Mouse (Mus musculus): ENCODE measurements around the gene Vps35l. TPM values are rescaled to one million over a fixed set of nuclear protein-coding genes. Genes with fewer than 3 reads are reported as not detected.

The Vps35l gene
- polyA plus RNA-seq, 1 experiment from 2014 or later, result 67.0 TPM

DNA sequence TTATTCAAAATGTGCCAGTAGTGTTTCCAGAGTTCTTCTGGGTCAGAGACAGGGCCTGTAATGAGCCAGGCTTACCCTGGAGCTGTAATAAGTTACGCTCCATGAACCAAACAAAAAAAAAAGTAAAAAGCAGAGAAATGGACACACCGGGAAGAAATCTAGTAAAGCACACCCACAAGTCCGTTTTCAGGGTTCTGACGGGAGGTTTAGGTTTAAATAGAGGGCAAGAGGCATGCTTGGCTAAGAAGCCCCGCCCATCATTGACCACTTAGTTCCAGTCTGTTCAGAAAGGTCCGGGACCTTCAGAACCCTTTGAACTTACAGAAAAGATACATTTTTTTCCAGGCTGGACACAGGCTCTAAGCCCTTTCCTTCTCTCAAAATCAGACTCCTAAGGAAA lies 34.0 kb upstream of the Vps35l start:
- Histone ChIP-seq H3K36me3 (ENCODE audit: control insufficient read depth, insufficient read depth, low read length) (no peaks in the 10 kb centered on the region), H3K27ac (ENCODE audit: low read length) (peak overlapping the region; percentile 91), H3K9ac (ENCODE audit: low read length) (peak overlapping the region; percentile 85)

DNA sequence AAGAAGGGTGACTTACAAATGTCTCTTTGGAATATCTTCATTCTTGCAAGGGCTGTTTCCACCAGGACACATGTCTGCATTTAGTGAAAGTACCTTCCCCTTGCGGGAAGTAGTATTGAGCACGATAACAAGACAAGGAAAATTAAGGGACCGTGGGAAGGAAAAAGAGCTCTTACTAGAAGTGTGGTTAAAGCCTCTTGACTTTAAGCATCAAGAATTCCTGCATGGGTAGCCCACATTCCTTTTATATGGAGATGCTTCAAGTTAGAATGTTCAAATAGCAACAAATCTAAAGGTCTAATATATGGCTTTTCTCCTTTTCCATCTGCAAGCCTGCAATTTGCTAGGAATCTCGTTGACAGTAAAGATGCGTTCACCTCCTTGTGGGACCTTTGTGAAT lies 33.5 kb upstream of the Vps35l start:
- Histone ChIP-seq H3K27ac (ENCODE audit: low read length) (peak overlapping the region; percentile 91), H3K4me3 (ENCODE audit: low read length) (no peak overlapping the region), H3K27me3 (ENCODE audit: control insufficient read depth, insufficient read depth, low read depth, low read length) (no peaks in the 10 kb centered on the region), H3K9me3 (ENCODE audit: control insufficient read depth, low read length) (no peaks in the 10 kb centered on the region), H3K9ac (ENCODE audit: low read length) (no peak overlapping the region), H3K4me2 (ENCODE audit: low read depth, low read length) (peak overlapping the region; percentile 89; the same call in 1 of the 2 replicates), H3K36me3 (ENCODE audit: control insufficient read depth, insufficient read depth, low read length) (no peaks in the 10 kb centered on the region), H3K4me1 (replicated peaks; ENCODE audit: control insufficient read depth, insufficient read depth, low read length) (peaks cover 21% of the 10 kb centered on the region)
- whole genome bisulfite sequencing, result 78% methylated on average over 5 of the region's 5 CpGs
- no peak for ATAC-seq (ENCODE audit: low read depth)

More for the DNA sequence above, 34.0 kb upstream of the Vps35l start:
- H3K4me1 ChIP-seq (replicated peaks; ENCODE audit: control insufficient read depth, insufficient read depth, low read length), result peaks cover 21% of the 10 kb centered on the region
- H3K9me3 ChIP-seq (ENCODE audit: control insufficient read depth, low read length), result no peaks in the 10 kb centered on the region
- WGBS, result 29% methylated on average over 6 of the region's 6 CpGs
- peak overlapping the region; percentile 89 for H3K4me2 ChIP-seq (ENCODE audit: low read depth, low read length)
- peak; percentile 5; the same call in 1 of the 2 replicates for ATAC-seq (ENCODE audit: low read depth)
- H3K4me3 ChIP-seq (ENCODE audit: low read length), result peak overlapping the region; percentile 83
- no peaks in the 10 kb centered on the region for H3K27me3 ChIP-seq (ENCODE audit: control insufficient read depth, insufficient read depth, low read depth, low read length)

DNA sequence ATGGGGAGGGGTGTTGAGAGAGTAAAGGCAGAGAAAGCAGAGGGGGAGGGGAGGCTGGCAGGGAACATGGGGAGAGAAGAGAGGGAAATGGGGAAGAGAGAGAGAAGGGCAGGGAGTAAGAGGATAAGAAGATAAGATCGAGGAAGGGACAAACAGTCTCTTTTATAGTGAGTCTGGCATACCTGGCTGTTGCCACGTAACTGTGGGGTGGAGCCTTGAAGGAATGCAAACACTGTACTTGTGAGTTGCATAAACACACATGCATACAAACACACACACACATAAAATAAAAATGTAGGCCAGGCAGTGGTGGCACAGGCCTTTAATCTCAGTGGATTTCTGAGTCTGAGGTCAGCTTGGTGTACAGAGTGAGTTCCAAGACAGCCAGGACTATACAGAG lies 32.8 kb upstream of the Vps35l start:
- no peak overlapping the region for H3K4me2 ChIP-seq (ENCODE audit: low read depth, low read length)
- H3K36me3 ChIP-seq (ENCODE audit: control insufficient read depth, insufficient read depth, low read length), result no peaks in the 10 kb centered on the region
- H3K9ac ChIP-seq (ENCODE audit: low read length), result no peak overlapping the region
- peak overlapping the region; percentile 0; the same call in 1 of the 2 replicates for H3K27ac ChIP-seq (ENCODE audit: low read length)
- WGBS, result 61% methylated on average over 2 of the region's 2 CpGs
- no peak overlapping the region for H3K4me3 ChIP-seq (ENCODE audit: low read length)
- H3K4me1 ChIP-seq (replicated peaks; ENCODE audit: control insufficient read depth, insufficient read depth, low read length), result peaks cover 21% of the 10 kb centered on the region
- no peaks in the 10 kb centered on the region for H3K9me3 ChIP-seq (ENCODE audit: control insufficient read depth, low read length)
- no peak for ATAC-seq (ENCODE audit: low read depth)
- no peaks in the 10 kb centered on the region for H3K27me3 ChIP-seq (ENCODE audit: control insufficient read depth, insufficient read depth, low read depth, low read length)

DNA sequence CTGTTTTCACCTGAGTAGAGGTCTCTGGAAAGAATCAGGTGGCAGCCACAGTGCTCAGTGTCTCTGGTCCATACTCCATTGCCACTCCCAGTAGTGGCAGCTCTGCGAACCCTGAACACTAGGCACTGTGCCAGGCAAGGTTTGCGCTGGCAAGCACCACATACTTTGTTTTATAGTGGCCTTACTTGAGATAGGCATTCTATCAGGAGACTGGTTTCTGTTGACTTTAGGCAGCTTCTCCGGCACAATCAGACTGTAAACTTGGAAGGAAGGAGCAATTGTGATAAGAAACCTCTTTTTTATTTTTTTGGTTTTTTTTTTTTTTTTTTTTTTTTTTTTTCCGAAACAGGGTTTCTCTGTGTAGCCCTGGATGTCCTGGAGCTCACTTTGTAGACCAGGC lies 32.0 kb upstream of the Vps35l start:
- H3K36me3 ChIP-seq (ENCODE audit: control insufficient read depth, insufficient read depth, low read length), result no peaks in the 10 kb centered on the region
- peak overlapping the region; percentile 36 for H3K27ac ChIP-seq (ENCODE audit: low read length)
- H3K27me3 ChIP-seq (ENCODE audit: control insufficient read depth, insufficient read depth, low read depth, low read length), result no peaks in the 10 kb centered on the region
- no peaks in the 10 kb centered on the region for H3K9me3 ChIP-seq (ENCODE audit: control insufficient read depth, low read length)
- H3K4me1 ChIP-seq (replicated peaks; ENCODE audit: control insufficient read depth, insufficient read depth, low read length), result peaks cover 21% of the 10 kb centered on the region
- no peak overlapping the region for H3K4me2 ChIP-seq (ENCODE audit: low read depth, low read length)
- no peak overlapping the region for H3K9ac ChIP-seq (ENCODE audit: low read length)
- 56% methylated on average over 4 of the region's 4 CpGs for whole genome bisulfite sequencing
- H3K4me3 ChIP-seq (ENCODE audit: low read length), result no peak overlapping the region
- ATAC-seq (ENCODE audit: low read depth), result no peak

DNA sequence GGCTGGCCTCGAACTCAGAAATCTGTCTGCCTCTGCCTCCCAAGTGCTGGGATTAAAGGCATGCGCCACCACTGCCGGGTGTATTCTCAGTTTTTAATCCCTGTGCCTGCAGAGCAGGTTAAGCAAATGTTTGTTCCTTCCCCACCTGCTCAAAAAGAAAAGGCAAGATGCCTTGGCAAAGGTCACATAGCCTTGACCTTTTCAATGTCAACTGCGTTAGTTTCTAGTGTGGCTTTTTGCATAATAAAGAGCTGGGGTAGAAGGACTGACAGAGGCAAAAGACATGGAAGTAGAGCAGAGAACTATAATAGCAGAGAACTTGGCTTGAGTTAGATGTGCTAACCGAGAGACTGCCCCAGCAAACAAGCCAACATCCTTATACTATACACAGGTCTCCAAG lies 29.2 kb upstream of the Vps35l start:
- ATAC-seq (ENCODE audit: low read depth), result no peak
- Histone ChIP-seq H3K9ac (ENCODE audit: low read length) (no peak overlapping the region), H3K4me2 (ENCODE audit: low read depth, low read length) (no peak overlapping the region), H3K27ac (ENCODE audit: low read length) (no peak overlapping the region), H3K4me1 (replicated peaks; ENCODE audit: control insufficient read depth, insufficient read depth, low read length) (peaks cover 13% of the 10 kb centered on the region), H3K27me3 (ENCODE audit: control insufficient read depth, insufficient read depth, low read depth, low read length) (no peaks in the 10 kb centered on the region), H3K36me3 (ENCODE audit: control insufficient read depth, insufficient read depth, low read length) (no peaks in the 10 kb centered on the region), H3K9me3 (ENCODE audit: control insufficient read depth, low read length) (no peaks in the 10 kb centered on the region), H3K4me3 (ENCODE audit: low read length) (no peak overlapping the region)
- WGBS, result 61% methylated on average over 5 of the region's 5 CpGs

DNA sequence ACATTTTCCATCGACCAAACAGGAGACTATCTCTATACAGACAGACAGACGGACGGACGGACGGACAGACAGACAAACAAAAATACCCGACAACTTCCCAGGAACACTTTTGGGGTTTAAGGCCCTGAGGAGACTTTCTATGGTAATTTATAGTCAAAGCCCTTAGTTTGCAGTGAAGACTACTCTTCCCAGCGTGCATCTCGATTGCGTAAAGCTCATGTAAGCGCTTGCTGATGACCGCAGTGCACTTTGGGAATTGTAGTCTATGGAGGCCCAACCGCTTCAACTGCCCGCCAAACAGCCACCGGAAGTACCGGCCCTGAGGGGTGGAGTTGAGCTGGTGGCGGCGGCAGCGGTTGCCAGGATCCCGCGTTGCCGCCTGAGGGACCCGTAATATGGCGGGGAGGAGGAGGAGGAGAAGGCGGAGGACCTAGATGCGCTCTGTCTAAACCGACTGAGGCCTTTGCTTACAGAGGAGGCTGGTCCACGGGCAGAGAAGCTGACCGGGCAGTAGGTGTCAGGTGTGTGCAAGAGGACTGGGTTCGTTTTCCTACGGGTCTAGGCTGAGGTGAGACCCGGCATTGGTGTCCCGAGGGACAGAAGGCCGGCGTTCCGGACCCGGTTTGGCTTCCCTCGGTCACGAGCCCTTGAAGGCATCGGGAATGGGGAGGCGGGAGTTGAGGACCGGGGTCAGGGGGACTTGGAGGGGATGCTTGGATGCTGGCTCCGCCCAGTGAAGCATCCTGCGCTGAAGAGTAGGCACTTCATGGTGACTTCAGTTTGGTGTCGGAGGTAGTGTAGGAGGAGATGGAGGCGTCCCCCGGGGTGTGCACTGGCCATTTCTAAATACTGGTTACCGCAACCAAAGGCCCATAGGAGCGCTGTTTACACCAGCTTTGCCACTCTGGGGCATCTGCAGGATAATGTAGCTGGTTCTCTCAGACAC lies 27.5 kb upstream of the Vps35l start, which contains the start of gene Ccp110:
TSS of gene Ccp110 (plus strand) at position 325 of the 946 bp plus-strand sequence.
- Histone ChIP-seq H3K27ac (ENCODE audit: low read length) (no peak within 1 kb of the TSS), H3K4me3 (ENCODE audit: low read length) (peak within 1 kb of the TSS; percentile 94), H3K36me3 (ENCODE audit: control insufficient read depth, insufficient read depth, low read length) (no peaks in the 10 kb centered on the region), H3K4me2 (ENCODE audit: low read depth, low read length) (peak within 1 kb of the TSS; percentile 85), H3K27me3 (ENCODE audit: control insufficient read depth, insufficient read depth, low read depth, low read length) (no peaks in the 10 kb centered on the region), H3K9me3 (ENCODE audit: control insufficient read depth, low read length) (no peaks in the 10 kb centered on the region), H3K4me1 (replicated peaks; ENCODE audit: control insufficient read depth, insufficient read depth, low read length) (peaks cover 6% of the 10 kb centered on the region), H3K9ac (ENCODE audit: low read length) (peak within 1 kb of the TSS; percentile 82)
- WGBS, result under 1% methylated on average over 48 of the region's 48 CpGs
- ATAC-seq (ENCODE audit: low read depth), result peak; percentile 99

DNA sequence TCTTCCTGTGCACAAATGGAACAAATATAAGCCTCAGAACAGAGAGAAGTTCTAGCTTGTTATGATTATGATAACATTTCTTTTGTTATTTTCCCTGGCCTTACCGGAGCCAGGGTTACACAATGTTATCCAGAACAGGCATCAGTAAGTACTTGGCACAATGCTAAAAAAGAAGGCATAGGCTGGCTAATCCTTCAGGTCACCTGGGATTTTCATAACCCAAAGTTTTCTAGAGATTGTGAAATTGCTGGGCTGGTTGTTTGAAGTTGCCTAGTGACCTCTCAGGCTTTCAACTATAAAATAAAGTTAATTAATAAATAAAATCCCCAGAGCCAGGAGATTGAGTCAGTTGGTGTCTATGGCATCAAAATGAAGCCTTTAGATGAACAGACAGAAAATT lies 25.2 kb upstream of the Vps35l start:
- no peak overlapping the region for H3K9ac ChIP-seq (ENCODE audit: low read length)
- no peak for ATAC-seq (ENCODE audit: low read depth)
- 81% methylated on average over 1 of the region's 1 CpGs for WGBS

DNA sequence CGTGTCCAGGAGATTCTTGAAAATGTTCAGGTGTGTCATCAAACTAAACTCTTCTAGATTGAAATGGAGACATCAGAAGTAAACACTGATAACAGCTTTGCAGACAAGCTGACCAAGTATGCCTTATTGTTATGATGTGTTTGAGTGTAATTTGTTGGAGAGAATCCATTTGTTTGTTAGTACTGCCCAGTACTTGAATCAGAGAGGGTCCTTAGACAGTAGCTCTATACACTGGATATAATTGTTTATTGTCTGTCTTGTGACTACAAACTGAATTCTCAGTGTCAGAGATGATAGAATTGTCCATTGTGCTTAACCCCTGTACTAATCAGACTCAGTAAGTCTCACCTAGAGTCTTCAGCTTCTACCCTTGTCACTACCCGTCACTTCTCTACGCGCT lies 22.0 kb upstream of the Vps35l start:
- Histone ChIP-seq H3K27me3 (ENCODE audit: control insufficient read depth, insufficient read depth, low read depth, low read length) (no peaks in the 10 kb centered on the region), H3K4me3 (ENCODE audit: low read length) (no peak overlapping the region), H3K9ac (ENCODE audit: low read length) (no peak overlapping the region), H3K4me2 (ENCODE audit: low read depth, low read length) (no peak overlapping the region), H3K9me3 (ENCODE audit: control insufficient read depth, low read length) (no peaks in the 10 kb centered on the region), H3K36me3 (ENCODE audit: control insufficient read depth, insufficient read depth, low read length) (peaks cover 9% of the 10 kb centered on the region; the same call in 1 of the 2 replicates), H3K4me1 (replicated peaks; ENCODE audit: control insufficient read depth, insufficient read depth, low read length) (peaks cover 6% of the 10 kb centered on the region), H3K27ac (ENCODE audit: low read length) (no peak overlapping the region)
- no peak for ATAC-seq (ENCODE audit: low read depth)
- WGBS, result 93% methylated on average over 4 of the region's 4 CpGs

More for the DNA sequence above, 25.2 kb upstream of the Vps35l start:
- no peaks in the 10 kb centered on the region for H3K27me3 ChIP-seq (ENCODE audit: control insufficient read depth, insufficient read depth, low read depth, low read length)
- H3K4me3 ChIP-seq (ENCODE audit: low read length), result no peak overlapping the region
- H3K4me1 ChIP-seq (replicated peaks; ENCODE audit: control insufficient read depth, insufficient read depth, low read length), result peaks cover 6% of the 10 kb centered on the region
- peaks cover 6% of the 10 kb centered on the region; the same call in 1 of the 2 replicates for H3K36me3 ChIP-seq (ENCODE audit: control insufficient read depth, insufficient read depth, low read length)
- no peak overlapping the region for H3K27ac ChIP-seq (ENCODE audit: low read length)
- no peak overlapping the region for H3K4me2 ChIP-seq (ENCODE audit: low read depth, low read length)
- no peaks in the 10 kb centered on the region for H3K9me3 ChIP-seq (ENCODE audit: control insufficient read depth, low read length)

DNA sequence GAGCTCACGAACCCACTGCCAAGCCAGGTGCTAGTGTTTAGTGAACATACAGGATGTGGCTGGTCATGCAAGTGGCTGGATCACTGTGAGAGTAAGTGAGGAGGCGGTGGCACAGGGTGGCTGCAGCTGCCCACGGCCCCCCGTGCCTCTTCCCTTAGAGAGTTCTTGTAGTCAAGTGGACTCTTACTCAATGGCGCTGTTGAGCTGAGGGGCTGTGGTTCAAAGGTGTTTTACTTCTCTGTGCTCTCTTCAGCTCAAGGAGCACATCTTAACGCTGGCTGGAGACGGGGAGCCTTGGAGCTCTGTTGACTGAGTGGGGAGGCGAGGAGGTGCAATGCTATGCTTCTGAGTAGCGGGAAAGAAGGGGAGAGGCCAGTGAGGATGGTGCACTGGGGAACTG lies 16.1 kb upstream of the Vps35l start:
- Histone ChIP-seq H3K27ac (ENCODE audit: low read length) (peak overlapping the region; percentile 67), H3K27me3 (ENCODE audit: control insufficient read depth, insufficient read depth, low read depth, low read length) (no peaks in the 10 kb centered on the region), H3K9ac (ENCODE audit: low read length) (no peak overlapping the region), H3K4me3 (ENCODE audit: low read length) (no peak overlapping the region), H3K4me1 (replicated peaks; ENCODE audit: control insufficient read depth, insufficient read depth, low read length) (no peaks in the 10 kb centered on the region; the same call in 1 of the 2 replicates), H3K4me2 (ENCODE audit: low read depth, low read length) (peak overlapping the region; percentile 25; the same call in 1 of the 2 replicates), H3K36me3 (ENCODE audit: control insufficient read depth, insufficient read depth, low read length) (peaks cover 23% of the 10 kb centered on the region), H3K9me3 (ENCODE audit: control insufficient read depth, low read length) (no peaks in the 10 kb centered on the region)
- peak; percentile 97 for ATAC-seq (ENCODE audit: low read depth)
- WGBS, result 66% methylated on average over 9 of the region's 9 CpGs

All from lung, embryonic 16.5 days (tissue).